Mouse (Mus musculus): ENCODE data around the gene Cog5. TPM values are rescaled to one million over a fixed set of nuclear protein-coding genes. Genes with fewer than 3 reads are reported as not detected.

Gene Cog5
- polyA plus RNA-seq, 1 experiment from 2014 or later, result 24.6 TPM

DNA sequence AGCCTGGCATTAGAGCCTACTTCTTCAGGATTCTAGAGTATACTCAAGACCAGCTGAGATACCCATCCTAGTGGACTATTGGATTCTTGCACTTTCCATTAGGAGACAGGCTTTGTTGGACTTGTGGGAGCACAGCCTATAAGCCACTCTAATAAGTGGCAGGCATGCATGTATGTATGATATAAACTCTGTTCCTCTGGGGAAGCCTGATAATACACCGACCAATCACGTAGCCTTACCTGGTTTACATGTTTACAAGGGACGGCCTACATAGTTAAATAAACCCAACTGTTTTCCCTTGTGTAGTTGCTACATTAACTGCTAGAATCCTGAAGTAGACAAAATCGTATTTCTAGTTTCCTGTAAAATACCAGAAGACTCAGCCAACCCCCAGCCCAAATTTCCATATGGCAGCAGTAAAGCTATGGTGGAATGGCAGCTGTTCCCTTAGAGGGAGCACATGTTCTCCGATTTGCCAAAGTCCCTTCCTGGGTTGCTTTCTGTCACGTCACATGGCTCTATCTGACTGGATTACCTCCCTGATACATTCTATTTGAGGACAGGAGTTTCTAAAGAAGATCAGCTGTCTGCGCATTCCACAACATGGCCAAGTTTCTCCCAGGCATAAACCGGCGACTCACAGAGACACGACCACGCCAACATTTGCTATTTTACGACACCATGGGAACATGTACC is 311.0 kb downstream of the Cog5 start:
- no peaks in the 10 kb centered on the region for H3K27me3 ChIP-seq (ENCODE audit: low read depth, poor library complexity, severe bottlenecking)
- no peak overlapping the region for H3K4me3 ChIP-seq
- no peak for DNase-seq (ENCODE audit: low spot score)
- no peaks in the 10 kb centered on the region for H3K9me3 ChIP-seq (replicated peaks)
- WGBS, result 93% methylated on average over 12 of the region's 12 CpGs
- peaks cover 7% of the 10 kb centered on the region for H3K36me3 ChIP-seq
- H3K4me1 ChIP-seq, result no peaks in the 10 kb centered on the region
- H3K27ac ChIP-seq (replicated peaks), result no peak overlapping the region

DNA sequence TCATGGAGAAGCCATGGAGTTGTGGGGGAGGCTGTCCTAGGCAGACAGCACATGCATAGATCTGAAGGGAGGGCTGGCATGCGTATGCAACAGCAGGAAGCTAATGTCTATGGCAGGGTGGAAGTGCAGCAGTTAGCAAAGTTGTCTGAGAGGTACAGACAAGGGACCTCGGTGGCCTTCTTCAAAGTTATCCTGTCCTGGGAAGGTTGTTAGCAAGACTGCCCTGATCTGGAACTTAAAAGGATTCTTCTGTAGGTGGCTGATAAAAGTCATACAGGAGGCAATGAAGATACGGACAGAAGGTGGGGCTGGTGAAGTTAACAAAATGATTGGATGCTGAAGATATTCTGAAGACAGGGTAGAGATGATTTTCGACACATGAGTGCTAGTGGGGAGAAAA is 311.7 kb downstream of the Cog5 start:
- Histone ChIP-seq H3K27ac (replicated peaks) (no peak overlapping the region), H3K36me3 (peaks cover 7% of the 10 kb centered on the region), H3K9me3 (replicated peaks) (no peaks in the 10 kb centered on the region), H3K4me1 (no peaks in the 10 kb centered on the region), H3K4me3 (no peak overlapping the region), H3K27me3 (ENCODE audit: low read depth, poor library complexity, severe bottlenecking) (no peaks in the 10 kb centered on the region)
- no peak for DNase-seq (ENCODE audit: low spot score)
- 86% methylated on average over 4 of the region's 4 CpGs for WGBS

DNA sequence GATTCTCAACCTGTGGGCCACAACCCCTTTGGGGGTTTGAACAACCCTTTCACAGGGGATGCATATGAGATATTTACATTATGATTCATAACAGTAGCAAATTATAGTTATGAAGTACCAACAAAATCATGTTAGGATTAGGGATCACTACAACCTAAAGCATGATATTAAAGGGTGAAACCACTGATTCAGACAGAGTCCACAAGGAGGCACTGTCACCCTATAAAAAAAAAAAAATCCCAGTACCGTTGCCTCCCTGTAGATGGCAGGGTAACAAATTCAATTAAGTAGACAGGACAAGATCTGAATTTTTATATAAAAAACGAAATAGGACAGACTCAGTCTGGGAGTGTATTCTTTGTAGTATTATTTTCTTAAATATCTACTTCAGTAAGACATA is 312.9 kb downstream of the Cog5 start:
- no peaks in the 10 kb centered on the region for H3K27me3 ChIP-seq (ENCODE audit: low read depth, poor library complexity, severe bottlenecking)
- H3K27ac ChIP-seq (replicated peaks), result no peak overlapping the region
- peaks cover 7% of the 10 kb centered on the region for H3K36me3 ChIP-seq
- no peak overlapping the region for H3K4me3 ChIP-seq
- no peak for DNase-seq (ENCODE audit: low spot score)
- no peaks in the 10 kb centered on the region for H3K4me1 ChIP-seq
- WGBS, result 13% methylated on average over 2 of the region's 2 CpGs
- H3K9me3 ChIP-seq (replicated peaks), result no peaks in the 10 kb centered on the region

DNA sequence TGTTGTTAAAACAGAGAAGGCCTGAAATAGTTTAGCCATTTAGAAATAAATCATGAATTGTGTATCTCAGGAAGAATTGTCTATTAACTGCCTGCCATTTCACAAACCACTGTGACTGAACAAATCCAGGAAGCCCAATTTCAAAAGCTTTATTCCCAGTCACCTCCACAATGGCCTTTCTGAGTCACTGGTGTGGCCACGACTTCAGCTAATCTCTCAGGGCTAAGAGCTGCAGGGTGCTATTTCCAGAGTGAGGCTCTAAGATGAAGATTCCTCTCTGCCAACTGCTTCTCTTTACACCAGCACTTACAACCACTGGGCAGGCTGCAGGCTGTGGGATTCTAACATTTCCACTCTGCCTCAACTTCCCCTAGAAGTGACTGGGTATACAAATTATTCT is 314.4 kb downstream of the Cog5 start:
- no peak overlapping the region for H3K4me3 ChIP-seq
- H3K36me3 ChIP-seq, result peaks cover 13% of the 10 kb centered on the region
- 23% methylated on average over 1 of the region's 1 CpGs for WGBS
- H3K27me3 ChIP-seq (ENCODE audit: low read depth, poor library complexity, severe bottlenecking), result no peaks in the 10 kb centered on the region
- DNase-seq (ENCODE audit: low spot score), result no peak
- H3K27ac ChIP-seq (replicated peaks), result no peak overlapping the region
- H3K4me1 ChIP-seq, result no peaks in the 10 kb centered on the region
- H3K9me3 ChIP-seq (replicated peaks), result no peaks in the 10 kb centered on the region

DNA sequence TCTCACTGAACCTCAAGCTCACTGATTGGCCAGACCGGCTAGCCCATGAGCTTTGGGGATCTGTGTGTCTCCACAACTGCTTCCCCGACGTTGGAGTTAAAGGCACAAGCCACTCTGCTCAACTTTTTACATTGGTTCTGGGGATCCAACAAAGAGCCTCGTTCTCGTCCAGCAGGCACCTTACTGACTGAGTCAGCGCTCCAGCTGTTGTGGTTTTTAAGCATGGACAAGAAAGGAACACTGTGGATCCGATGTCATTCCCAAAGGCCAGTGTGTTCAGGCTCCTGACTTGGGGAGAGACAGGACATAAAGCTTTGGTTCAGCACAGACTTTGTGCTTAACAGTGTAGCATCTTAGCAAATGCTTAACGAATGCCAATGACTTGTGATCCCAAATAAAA is 316.9 kb downstream of the Cog5 start:
- Histone ChIP-seq H3K9me3 (replicated peaks) (no peaks in the 10 kb centered on the region), H3K36me3 (peaks cover 10% of the 10 kb centered on the region), H3K27ac (replicated peaks) (no peak overlapping the region), H3K4me3 (no peak overlapping the region), H3K4me1 (no peaks in the 10 kb centered on the region), H3K27me3 (ENCODE audit: low read depth, poor library complexity, severe bottlenecking) (no peaks in the 10 kb centered on the region)
- WGBS, result 91% methylated on average over 8 of the region's 8 CpGs
- DNase-seq (ENCODE audit: low spot score), result no peak

DNA sequence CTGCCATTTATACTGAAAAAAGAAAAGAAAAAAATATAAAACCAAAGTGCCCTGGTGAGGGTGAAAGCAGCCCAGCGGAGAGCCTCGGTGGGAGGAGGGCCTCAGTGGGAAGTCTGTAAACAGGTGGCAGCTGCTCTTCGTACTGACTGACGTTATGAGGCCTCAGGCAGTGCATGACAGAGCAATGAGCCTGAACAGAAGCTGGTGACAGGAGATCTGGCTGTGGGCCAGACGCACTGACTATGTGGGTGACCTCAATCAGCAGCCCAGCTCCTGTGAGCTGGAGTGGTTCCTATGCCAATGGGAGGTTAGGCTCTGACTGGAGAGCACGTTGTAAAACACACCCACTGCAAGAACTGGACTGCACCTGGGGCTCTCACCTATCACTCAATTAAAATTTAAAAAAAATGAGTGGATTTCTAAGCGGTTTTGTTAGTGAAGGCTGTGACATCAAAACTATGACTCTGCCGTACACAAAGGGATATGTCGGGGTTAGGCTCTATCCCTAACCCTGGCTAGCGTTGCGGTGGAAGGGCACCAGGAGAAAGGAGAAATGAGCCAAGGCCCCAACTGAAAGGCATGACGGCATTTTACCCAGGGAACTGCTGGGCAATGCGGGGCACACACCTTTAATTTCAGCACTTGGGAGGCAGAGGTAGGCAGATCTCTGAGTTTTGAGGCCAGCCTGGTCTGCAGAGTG is 319.0 kb downstream of the Cog5 start:
- Histone ChIP-seq H3K27ac (replicated peaks) (no peak overlapping the region), H3K9me3 (replicated peaks) (no peaks in the 10 kb centered on the region), H3K36me3 (peaks cover 10% of the 10 kb centered on the region), H3K4me1 (0 out of 2 replicates have a peak, but pooled peaks cover 5% of the 10 kb centered on the region), H3K27me3 (ENCODE audit: low read depth, poor library complexity, severe bottlenecking) (no peaks in the 10 kb centered on the region), H3K4me3 (no peak overlapping the region)
- DNase-seq (ENCODE audit: low spot score), result no peak
- 82% methylated on average over 13 of the region's 13 CpGs for WGBS

DNA sequence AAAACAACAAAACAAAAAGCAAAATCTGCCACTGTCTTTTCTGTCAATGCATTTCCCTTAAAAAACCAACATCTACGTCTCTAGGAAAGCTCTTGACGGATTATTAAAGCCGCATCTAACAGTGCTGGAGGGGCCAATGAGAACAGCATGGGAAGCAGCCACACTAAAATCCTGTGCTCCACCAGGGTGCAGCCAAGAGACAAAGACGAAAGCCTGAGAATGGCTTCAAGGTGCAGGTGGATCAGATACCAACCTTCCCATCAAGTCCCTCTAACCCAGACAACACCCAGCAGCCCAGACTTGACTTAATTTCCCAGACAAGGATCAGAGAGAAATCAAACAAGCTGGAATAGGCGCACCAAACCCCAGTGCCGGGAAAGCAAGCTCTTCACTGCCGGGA is 321.9 kb downstream of the Cog5 start:
- no peak for DNase-seq (ENCODE audit: low spot score)

DNA sequence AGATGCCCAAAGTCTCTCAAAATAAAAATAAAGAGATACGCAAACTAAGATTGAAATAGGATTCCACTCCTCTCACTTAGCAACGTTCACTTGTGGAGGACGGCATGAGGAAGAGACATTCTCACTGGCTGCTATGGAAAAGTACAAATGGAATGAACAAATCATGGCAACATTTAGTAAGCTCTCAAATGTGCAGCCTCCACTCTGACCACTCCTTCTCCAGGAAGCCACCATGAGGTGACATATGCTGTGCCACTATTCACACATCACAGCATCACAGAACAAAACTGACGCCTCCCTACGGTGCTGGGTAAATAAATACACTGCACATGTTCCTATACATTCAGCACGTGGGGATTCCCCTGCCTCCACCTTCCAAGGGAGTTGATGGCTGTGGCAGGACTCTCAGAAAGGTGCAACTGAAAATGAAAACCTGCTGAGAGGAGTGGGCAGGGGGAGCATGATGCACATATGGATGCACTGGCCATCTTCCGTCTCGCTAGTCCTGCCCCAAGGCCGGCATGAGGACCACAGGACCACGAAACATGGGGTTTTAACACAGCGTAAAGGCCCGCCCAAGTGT is 323.0 kb downstream of the Cog5 start:
- DNase-seq (ENCODE audit: low spot score), result no peak
- 0 out of 2 replicates have a peak, but pooled peaks cover 5% of the 10 kb centered on the region for H3K4me1 ChIP-seq
- H3K4me3 ChIP-seq, result no peak overlapping the region
- H3K27me3 ChIP-seq (ENCODE audit: low read depth, poor library complexity, severe bottlenecking), result no peaks in the 10 kb centered on the region
- H3K36me3 ChIP-seq, result peaks cover 10% of the 10 kb centered on the region
- H3K9me3 ChIP-seq (replicated peaks), result no peaks in the 10 kb centered on the region
- H3K27ac ChIP-seq (replicated peaks), result no peak overlapping the region
- WGBS, result 76% methylated on average over 12 of the region's 12 CpGs

More for the DNA sequence above, 321.9 kb downstream of the Cog5 start:
- Histone ChIP-seq H3K4me1 (0 out of 2 replicates have a peak, but pooled peaks cover 5% of the 10 kb centered on the region), H3K9me3 (replicated peaks) (no peaks in the 10 kb centered on the region), H3K27ac (replicated peaks) (no peak overlapping the region), H3K27me3 (ENCODE audit: low read depth, poor library complexity, severe bottlenecking) (no peaks in the 10 kb centered on the region), H3K4me3 (no peak overlapping the region), H3K36me3 (peaks cover 10% of the 10 kb centered on the region)
- WGBS, result 57% methylated on average over 7 of the region's 7 CpGs

DNA sequence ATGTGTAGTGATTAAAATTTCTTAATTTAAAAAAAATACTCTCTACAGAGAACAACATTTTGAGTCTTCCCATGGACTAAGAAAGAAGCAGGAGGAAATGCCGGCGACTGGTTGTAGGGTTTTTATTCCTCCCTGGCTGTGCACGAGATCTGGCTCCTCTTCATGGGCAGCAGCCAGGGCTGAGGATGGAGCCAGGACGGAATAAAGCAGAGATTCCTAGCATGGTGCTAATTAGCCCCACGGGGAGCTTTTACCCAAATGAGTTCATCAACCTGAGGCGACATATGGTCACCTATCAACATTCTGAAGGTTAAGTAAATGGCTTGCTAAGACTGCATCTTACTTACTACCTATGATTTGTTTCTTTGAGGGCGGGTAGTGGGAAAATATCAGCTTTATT is 328.6 kb downstream of the Cog5 start:
- DNase-seq (ENCODE audit: low spot score), result no peak
- 74% methylated on average over 7 of the region's 7 CpGs for WGBS
- no peak overlapping the region for H3K4me3 ChIP-seq
- H3K9me3 ChIP-seq (replicated peaks), result no peaks in the 10 kb centered on the region
- H3K27ac ChIP-seq (replicated peaks), result no peak overlapping the region
- H3K4me1 ChIP-seq, result no peaks in the 10 kb centered on the region; the same call in 1 of the 2 replicates
- H3K27me3 ChIP-seq (ENCODE audit: low read depth, poor library complexity, severe bottlenecking), result no peaks in the 10 kb centered on the region
- H3K36me3 ChIP-seq, result peaks cover 6% of the 10 kb centered on the region; the same call in 1 of the 2 replicates

DNA sequence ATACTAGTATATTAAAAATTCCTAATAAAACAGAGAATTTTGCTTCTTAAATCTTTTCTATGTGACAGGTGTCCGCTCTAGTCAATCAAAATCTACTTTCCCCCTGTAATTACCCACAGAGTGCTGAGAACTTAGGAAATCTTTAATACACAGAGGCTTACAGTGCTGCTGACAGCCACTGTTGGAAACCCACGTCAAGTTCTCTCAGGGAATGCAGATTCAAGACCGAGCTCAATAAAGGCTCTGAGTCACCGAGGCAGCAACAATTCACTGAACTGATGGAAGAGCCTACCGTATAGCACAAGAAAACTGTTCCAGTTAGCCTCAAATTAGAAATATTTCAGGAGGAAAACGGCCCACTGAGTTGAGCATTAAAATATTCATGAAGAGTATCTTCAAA is 329.1 kb downstream of the Cog5 start:
- WGBS, result 82% methylated on average over 6 of the region's 6 CpGs
- DNase-seq (ENCODE audit: low spot score), result no peak
- Histone ChIP-seq H3K27ac (replicated peaks) (no peak overlapping the region), H3K4me1 (no peaks in the 10 kb centered on the region; the same call in 1 of the 2 replicates), H3K27me3 (ENCODE audit: low read depth, poor library complexity, severe bottlenecking) (no peaks in the 10 kb centered on the region), H3K36me3 (peaks cover 6% of the 10 kb centered on the region; the same call in 1 of the 2 replicates), H3K9me3 (replicated peaks) (no peaks in the 10 kb centered on the region), H3K4me3 (no peak overlapping the region)

DNA sequence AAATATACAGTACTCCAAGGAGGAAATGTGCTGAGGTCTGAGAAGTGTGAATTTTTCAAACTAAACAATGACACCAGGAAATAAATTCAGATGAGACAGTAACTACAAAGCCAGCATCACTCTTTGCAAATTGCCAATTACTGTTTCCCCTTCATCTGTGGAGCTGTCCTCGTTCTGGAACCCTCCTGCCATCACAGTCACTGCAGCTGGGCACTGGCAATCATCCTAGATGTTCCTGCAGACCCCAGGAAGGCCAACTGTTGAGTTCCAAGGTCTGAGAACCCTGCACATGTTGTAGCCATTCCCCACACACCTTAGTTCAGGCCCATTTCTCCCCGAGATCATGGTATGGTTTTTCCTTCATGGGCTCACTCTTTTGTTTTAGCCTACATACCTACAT is 329.5 kb downstream of the Cog5 start:
- H3K9me3 ChIP-seq (replicated peaks), result no peaks in the 10 kb centered on the region
- peaks cover 6% of the 10 kb centered on the region; the same call in 1 of the 2 replicates for H3K36me3 ChIP-seq
- no peak for DNase-seq (ENCODE audit: low spot score)
- H3K4me3 ChIP-seq, result no peak overlapping the region
- no peaks in the 10 kb centered on the region; the same call in 1 of the 2 replicates for H3K4me1 ChIP-seq
- no peaks in the 10 kb centered on the region for H3K27me3 ChIP-seq (ENCODE audit: low read depth, poor library complexity, severe bottlenecking)
- 68% methylated on average over 2 of the region's 2 CpGs for WGBS
- H3K27ac ChIP-seq (replicated peaks), result no peak overlapping the region

DNA sequence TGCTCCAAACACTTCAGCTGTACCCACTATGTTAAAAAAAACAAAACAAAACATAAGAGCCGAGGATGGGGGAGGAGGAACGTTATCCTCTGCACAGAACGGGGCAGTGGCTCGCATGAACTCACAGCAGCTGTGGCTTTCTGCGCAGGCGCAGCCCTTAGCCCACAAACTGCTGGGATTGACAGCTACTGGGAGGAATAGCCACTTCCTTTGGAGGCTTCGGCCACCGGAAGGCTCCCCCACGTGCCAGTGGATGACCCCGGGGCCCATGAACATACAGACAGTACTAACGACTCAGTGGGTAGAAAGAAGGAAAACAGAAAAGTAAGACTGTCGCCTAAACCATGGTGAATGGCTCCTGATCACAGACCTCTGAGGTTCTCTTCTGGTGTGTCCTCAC is 330.0 kb downstream of the Cog5 start:
- 77% methylated on average over 12 of the region's 12 CpGs for WGBS
- no peak for DNase-seq (ENCODE audit: low spot score)
- H3K4me1 ChIP-seq, result no peaks in the 10 kb centered on the region; the same call in 1 of the 2 replicates

DNA sequence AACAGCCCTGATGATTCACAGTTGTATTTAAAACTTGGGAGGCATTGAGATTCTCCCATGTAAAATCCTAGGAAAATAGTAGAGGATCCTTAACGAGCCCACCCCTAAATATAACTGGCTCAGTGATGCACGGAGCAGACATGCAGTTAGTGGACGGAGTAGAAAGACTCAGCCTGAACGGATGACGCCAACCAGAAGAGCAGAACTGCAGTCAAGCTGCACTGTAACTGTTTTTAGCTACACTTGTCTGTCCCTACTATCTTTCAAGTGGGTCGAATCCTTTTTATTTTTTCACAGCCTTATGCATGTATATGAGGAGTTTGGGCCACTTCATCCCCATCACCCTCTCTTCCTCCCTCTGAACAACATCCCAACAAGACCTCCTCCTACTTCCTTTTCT is 331.1 kb downstream of the Cog5 start:
- Histone ChIP-seq H3K27ac (replicated peaks) (no peak overlapping the region), H3K36me3 (peaks cover 6% of the 10 kb centered on the region; the same call in 1 of the 2 replicates), H3K27me3 (ENCODE audit: low read depth, poor library complexity, severe bottlenecking) (no peaks in the 10 kb centered on the region), H3K9me3 (replicated peaks) (no peaks in the 10 kb centered on the region), H3K4me1 (no peaks in the 10 kb centered on the region; the same call in 1 of the 2 replicates), H3K4me3 (no peak overlapping the region)
- no peak for DNase-seq (ENCODE audit: low spot score)
- WGBS, result 93% methylated on average over 6 of the region's 6 CpGs

More for the DNA sequence above, 330.0 kb downstream of the Cog5 start:
- no peak overlapping the region for H3K4me3 ChIP-seq
- no peaks in the 10 kb centered on the region for H3K9me3 ChIP-seq (replicated peaks)
- no peak overlapping the region for H3K27ac ChIP-seq (replicated peaks)
- H3K36me3 ChIP-seq, result peaks cover 6% of the 10 kb centered on the region; the same call in 1 of the 2 replicates
- H3K27me3 ChIP-seq (ENCODE audit: low read depth, poor library complexity, severe bottlenecking), result no peaks in the 10 kb centered on the region
